Mouse (Mus musculus): Measurements from ENCODE around the gene Cad.

- TF ChIP-seq CTCF (IDR thresholded peaks at IDR 0.05; ENCODE audit: insufficient read depth, low read length) (no peak), POLR2A (IDR thresholded peaks at IDR 0.05; ENCODE audit: borderline replicate concordance, extremely low read depth, low read depth, low read length) (no peak)
These were observed 29.4 kb downstream of the Cad start for GRCm38 (mm10) chr5:31083949-31084348.

Data from lung, adult 2 months (tissue).